Mouse (Mus musculus) stomach, embryonic 14.5 days (tissue): ENCODE results near the gene Ccnd1. TPM values are rescaled to one million over a fixed set of nuclear protein-coding genes. Genes with fewer than 3 reads are reported as not detected.
A peak's percentile ranks its signal among the peaks of the same experiment; 100 is the strongest.
"Not testable (repeated sequence)": the region's sequence is repeated elsewhere in the genome, so short reads cannot be mapped to it uniquely, and the experiment has no call there.

Experiments used
- ATAC-seq: fragments of 200-750 bp; cut with Nextera tagmentation; 2 replicates; pipeline ENCODE4 v1.8.0; 2017; ENCODE audit warnings: low read depth, moderate TSS enrichment; ENCODE audit not compliant: insufficient number of reproducible peaks, insufficient read depth, low FRiP score
- H3K27ac ChIP-seq: fragments of 300-500 bp; sonication (generic); 2 replicates; pipeline ENCODE4 v1.5.1; 2014; ENCODE audit warnings: mild to moderate bottlenecking, low read length, moderate library complexity, mixed read lengths
- H3K27me3 ChIP-seq: fragments of 300-500 bp; sonication (generic); 2 replicates; pipeline ENCODE4 v1.6.1; 2014; ENCODE audit warnings: low read length, control low read depth, mixed read lengths; ENCODE audit not compliant: control insufficient read depth, insufficient read depth
- H3K36me3 ChIP-seq: fragments of 300-500 bp; sonication (generic); 2 replicates; pipeline ENCODE4 v1.6.1; 2014; ENCODE audit warnings: mild to moderate bottlenecking, control low read depth, low read length, moderate library complexity, mixed read lengths; ENCODE audit not compliant: control insufficient read depth, insufficient read depth
- H3K4me1 ChIP-seq: fragments of 300-500 bp; sonication (generic); 2 replicates; pipeline ENCODE4 v1.6.1; 2014; ENCODE audit warnings: low read length, control low read depth, mixed read lengths; ENCODE audit not compliant: control insufficient read depth, insufficient read depth
- H3K4me2 ChIP-seq: fragments of 300-500 bp; sonication (generic); replicated peaks from 2 replicates; pipeline ENCODE4 v1.6.1; 2014; ENCODE audit warnings: low read depth, low read length, control low read depth
- H3K4me3 ChIP-seq: fragments of 300-500 bp; sonication (generic); 2 replicates; pipeline ENCODE4 v1.5.1; 2014; ENCODE audit warnings: low read depth, low read length, control low read depth
- H3K9ac ChIP-seq: fragments of 300-500 bp; sonication (generic); replicated peaks from 2 replicates; pipeline ENCODE4 v1.6.1; 2014; ENCODE audit warnings: low read depth, mild to moderate bottlenecking, control low read depth, low read length, moderate library complexity, mixed read lengths
- H3K9me3 ChIP-seq: fragments of 300-500 bp; sonication (generic); 2 replicates; pipeline ENCODE4 v1.6.1; 2016; ENCODE audit warnings: low read depth, low read length, control low read depth; ENCODE audit not compliant: control insufficient read depth
- WGBS: fragments of 180-500 bp; shearing (Covaris S2); extraction: QIAGEN DNeasy Blood & Tissue Kit; methylation state at CpG from one replicate; pipeline ENCODE4 v1.1.7; 2014; 5-methylcytosine and 5-hydroxymethylcytosine counted together
- polyA plus RNA-seq: library from polyadenylated mRNA; unstranded; fragments of >200 nt; fragmentation: Nextera tagmentation; extraction: Ambion mirVana; gene quantifications from 2 replicates; pipeline ENCODE4 v1.2.1, GENCODE M21; 2014

Gene Ccnd1
- polyA plus RNA-seq, 1 experiment from 2014 or later: 82.9 TPM

GRCm38 (mm10) chr7:144911121-144911520 is 28.6 kb downstream of the Ccnd1 start:
- Histone ChIP-seq H3K9ac (no peak overlapping the region), H3K4me2 (no peak overlapping the region), H3K4me1 (peaks cover 8% of the 10 kb centered on the region; the same call in 1 of the 2 replicates), H3K4me3 (no peak overlapping the region), H3K36me3 (no peaks in the 10 kb centered on the region), H3K9me3 (no peaks in the 10 kb centered on the region), H3K27me3 (no peaks in the 10 kb centered on the region), H3K27ac (no peak overlapping the region)
- no peak for ATAC-seq
- WGBS: 90% methylated on average over 1 of the region's 1 CpGs

DNA sequence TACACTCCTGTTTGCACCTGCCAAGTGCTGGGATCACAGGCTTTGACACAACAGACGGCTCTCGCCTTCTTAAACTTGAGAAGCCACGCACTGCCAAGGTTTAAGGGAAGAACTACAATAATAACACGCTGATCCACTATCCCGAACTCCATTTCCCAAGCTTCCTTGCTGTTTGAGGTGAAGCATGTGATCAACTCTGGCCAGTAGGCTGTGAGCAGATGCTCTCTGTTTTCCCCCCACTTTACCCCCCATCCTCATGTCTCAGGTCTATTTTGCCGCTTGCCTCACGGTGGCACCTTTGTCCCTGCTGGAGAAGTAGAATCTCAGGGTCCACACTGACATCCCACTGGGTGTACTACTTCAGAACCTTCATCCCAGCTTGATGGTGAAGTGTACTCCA is 31.0 kb downstream of the Ccnd1 start:
- WGBS: 31% methylated on average over 7 of the region's 7 CpGs
- H3K9me3 ChIP-seq: no peaks in the 10 kb centered on the region
- no peak overlapping the region for H3K4me2 ChIP-seq
- no peak overlapping the region for H3K4me3 ChIP-seq
- H3K36me3 ChIP-seq: no peaks in the 10 kb centered on the region
- H3K9ac ChIP-seq: no peak overlapping the region
- H3K4me1 ChIP-seq: no peaks in the 10 kb centered on the region
- no peak overlapping the region for H3K27ac ChIP-seq
- no peak for ATAC-seq
- no peaks in the 10 kb centered on the region for H3K27me3 ChIP-seq

DNA sequence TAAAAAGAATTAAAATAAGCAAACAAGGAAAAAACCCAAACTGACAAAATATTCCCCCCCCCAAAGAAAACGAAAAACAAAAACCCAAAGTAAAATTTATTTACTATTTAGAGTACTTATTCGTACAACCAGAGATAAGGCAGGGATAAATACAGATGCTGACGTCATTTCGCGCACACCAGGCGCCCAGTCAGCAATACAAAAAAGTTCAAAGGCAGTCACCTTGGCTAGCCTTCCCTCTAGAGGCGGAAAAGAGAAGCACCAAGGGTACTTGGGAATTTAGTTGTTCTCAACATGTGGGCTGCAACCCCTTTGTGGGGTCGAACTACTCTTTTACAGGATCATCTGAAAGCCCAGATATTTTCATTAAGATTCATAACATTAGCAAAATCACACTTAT is 31.9 kb downstream of the Ccnd1 start:
- Histone ChIP-seq H3K9me3 (no peaks in the 10 kb centered on the region), H3K9ac (no peak overlapping the region), H3K27me3 (no peaks in the 10 kb centered on the region), H3K4me2 (no peak overlapping the region), H3K36me3 (no peaks in the 10 kb centered on the region), H3K4me1 (no peaks in the 10 kb centered on the region), H3K27ac (no peak overlapping the region), H3K4me3 (no peak overlapping the region)
- no peak for ATAC-seq
- 14% methylated on average over 8 of the region's 8 CpGs for WGBS

DNA sequence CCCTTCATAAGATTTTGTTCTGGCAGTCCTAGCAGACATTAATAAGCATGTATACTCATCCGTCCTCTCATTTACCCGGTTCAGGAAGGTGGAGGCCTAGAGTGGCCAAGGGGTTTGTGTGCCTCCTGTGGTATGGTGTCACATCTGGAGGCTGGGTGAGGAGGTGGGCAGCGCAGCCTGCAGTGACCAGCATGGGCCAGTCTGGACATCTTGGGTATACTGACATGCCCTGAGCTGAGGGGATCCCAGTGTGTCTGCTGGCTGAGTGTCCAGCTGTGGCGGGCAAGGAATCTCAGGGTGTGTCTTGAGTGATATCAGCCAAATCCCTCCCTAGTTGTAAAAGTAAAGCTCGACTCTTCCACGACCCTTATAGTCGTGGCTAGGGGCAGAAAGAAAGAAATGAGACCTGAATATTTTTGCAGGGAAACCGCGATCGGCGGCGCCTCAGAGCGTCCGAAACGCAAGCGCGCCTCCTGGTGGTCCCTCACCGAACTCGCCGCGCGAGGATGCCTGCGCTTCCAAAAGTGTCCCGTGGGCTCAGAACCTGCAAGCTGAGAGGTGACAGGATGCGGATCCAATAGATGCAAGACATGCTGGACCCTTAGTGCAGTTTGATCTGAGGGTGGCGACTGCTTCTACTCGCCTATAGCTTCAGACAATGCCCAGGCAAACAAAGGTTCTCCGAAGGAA is 32.9 kb downstream of the Ccnd1 start:
- 11% methylated on average over 28 of the region's 28 CpGs for whole genome bisulfite sequencing
- Histone ChIP-seq H3K9ac (no peak overlapping the region), H3K4me1 (no peaks in the 10 kb centered on the region), H3K4me2 (peak overlapping the region; percentile 33), H3K9me3 (no peaks in the 10 kb centered on the region), H3K4me3 (no peak overlapping the region), H3K27me3 (no peaks in the 10 kb centered on the region), H3K27ac (no peak overlapping the region), H3K36me3 (no peaks in the 10 kb centered on the region)
- ATAC-seq: no peak; the same call in 1 of the 2 replicates

DNA sequence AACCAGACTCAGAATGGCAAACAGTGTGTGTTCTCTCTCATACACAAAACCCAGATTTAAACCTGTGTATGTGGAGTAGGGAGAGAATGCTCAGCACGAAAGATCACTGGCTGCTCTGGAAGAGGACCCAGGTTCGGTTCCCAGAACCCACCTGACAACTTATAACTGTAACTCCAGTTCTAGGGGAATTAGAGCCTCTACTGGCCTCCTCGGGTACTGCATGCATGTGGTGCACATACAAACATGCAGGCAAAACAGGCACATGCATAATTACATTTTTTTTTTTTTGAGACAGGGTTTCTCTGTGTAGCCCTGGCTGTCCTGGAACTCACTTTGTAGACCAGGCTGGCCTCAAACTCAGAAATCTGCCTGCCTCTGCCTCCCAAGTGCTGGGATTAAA is 34.2 kb downstream of the Ccnd1 start:
- H3K4me3 ChIP-seq, H3K4me1 ChIP-seq, H3K9me3 ChIP-seq, H3K27ac ChIP-seq, ATAC-seq, H3K27me3 ChIP-seq, H3K9ac ChIP-seq, H3K4me2 ChIP-seq, H3K36me3 ChIP-seq: not testable (repeated sequence)
- 94% methylated on average over 3 of the region's 3 CpGs for WGBS

DNA sequence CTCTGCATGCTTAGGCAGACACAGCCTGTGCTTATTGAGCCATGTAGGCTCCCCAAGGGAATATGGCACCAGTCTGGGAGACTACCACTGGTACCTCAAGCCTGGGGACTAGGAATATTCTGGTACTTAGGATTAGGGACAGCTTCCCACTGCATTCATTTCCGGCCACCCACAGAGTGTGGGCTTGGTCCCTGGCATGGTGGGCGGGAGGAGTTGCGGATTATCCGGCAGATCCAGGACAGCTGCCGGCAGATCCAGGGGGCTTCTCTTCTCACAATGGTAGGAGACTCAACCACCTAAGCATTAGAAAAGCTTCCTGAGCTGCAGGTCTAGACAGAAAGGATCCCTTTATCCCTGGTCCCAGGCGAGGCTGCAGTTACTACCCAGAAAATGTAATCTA is 41.2 kb downstream of the Ccnd1 start:
- Histone ChIP-seq H3K27ac (no peak overlapping the region), H3K9me3 (no peaks in the 10 kb centered on the region), H3K27me3 (peaks cover 32% of the 10 kb centered on the region), H3K9ac (no peak overlapping the region), H3K4me1 (peaks cover 17% of the 10 kb centered on the region; the same call in 1 of the 2 replicates), H3K36me3 (no peaks in the 10 kb centered on the region), H3K4me3 (no peak overlapping the region), H3K4me2 (no peak overlapping the region)
- no peak for ATAC-seq
- WGBS: 56% methylated on average over 6 of the region's 6 CpGs

- Histone ChIP-seq H3K4me3 (peak within 1 kb of the TSS; percentile 38), H3K9ac (no peak within 1 kb of the TSS), H3K9me3 (no peaks in the 10 kb centered on the region), H3K27ac (no peak within 1 kb of the TSS), H3K4me1 (peaks cover 17% of the 10 kb centered on the region; the same call in 1 of the 2 replicates), H3K4me2 (peak within 1 kb of the TSS; percentile 76), H3K27me3 (peaks cover 32% of the 10 kb centered on the region), H3K36me3 (no peaks in the 10 kb centered on the region)
- no peak for ATAC-seq
- under 1% methylated on average over 65 of the region's 65 CpGs for WGBS
These were observed 43.2 kb downstream of the Ccnd1 start, which contains the start of gene Fgf15 for GRCm38 (mm10) chr7:144896294-144897218. Fgf15 (plus strand) TSS chr7:144896531.

DNA sequence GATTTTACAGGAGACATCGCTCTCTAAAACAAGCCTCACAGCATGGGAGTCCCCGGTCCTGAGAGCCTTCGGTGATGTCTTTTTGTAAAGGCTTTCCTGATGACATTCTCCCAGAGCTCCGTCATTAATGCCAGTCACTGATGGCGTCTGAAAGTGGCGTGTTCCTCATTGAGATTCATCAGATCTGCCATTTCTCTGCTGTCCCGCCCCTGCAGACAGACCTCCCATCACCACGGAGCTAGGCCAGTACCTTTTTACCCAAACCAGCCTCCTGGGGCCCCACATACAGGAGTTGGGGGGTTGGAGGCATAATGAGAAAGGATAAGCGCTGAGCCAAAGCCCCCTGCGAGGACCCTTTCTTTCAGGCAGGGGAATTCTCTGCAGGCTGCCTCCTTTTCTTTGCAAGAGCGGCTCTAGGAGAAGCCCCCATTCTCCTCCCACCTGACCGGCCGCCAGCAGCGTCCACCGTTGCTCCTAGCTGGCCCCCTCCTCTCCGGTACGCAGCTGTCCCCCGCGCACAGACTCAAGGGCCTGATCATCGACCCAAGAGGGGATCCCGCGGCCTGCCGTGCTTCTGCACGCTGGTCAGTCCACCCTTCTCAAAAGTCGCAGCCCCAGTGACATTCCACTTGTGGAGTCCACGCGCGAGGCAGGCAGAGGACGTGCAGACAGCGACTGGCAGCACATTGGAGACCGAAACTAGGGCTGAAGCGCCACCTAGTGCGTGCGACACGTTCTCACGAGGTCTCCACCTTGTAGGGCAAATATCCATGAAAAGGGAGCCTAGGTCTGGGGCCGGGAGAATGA is 44.2 kb downstream of the Ccnd1 start:
- no peak overlapping the region for H3K27ac ChIP-seq
- H3K36me3 ChIP-seq: no peaks in the 10 kb centered on the region
- no peak overlapping the region for H3K9ac ChIP-seq
- under 1% methylated on average over 37 of the region's 37 CpGs for WGBS
- H3K27me3 ChIP-seq: peaks cover 32% of the 10 kb centered on the region
- peaks cover 17% of the 10 kb centered on the region; the same call in 1 of the 2 replicates for H3K4me1 ChIP-seq
- peak overlapping the region; percentile 76 for H3K4me2 ChIP-seq
- peak overlapping the region; percentile 38 for H3K4me3 ChIP-seq
- 0 out of 2 replicates have a peak, but pooled peaks have one; percentile 66 for ATAC-seq
- H3K9me3 ChIP-seq: no peaks in the 10 kb centered on the region
